Mouse (Mus musculus): ENCODE measurements around the gene Syt9.
"Not testable (repeated sequence)": the region's sequence is repeated elsewhere in the genome, so short reads cannot be mapped to it uniquely, and the experiment has no call there.

The Syt9 gene

GRCm38 (mm10) chr7:107461699-107462440 lies 91.3 kb downstream of the Syt9 start:
- DNase-seq = no peak

GRCm38 (mm10) chr7:107462962-107463361 lies 92.4 kb downstream of the Syt9 start:
- DNase-seq = no peak

GRCm38 (mm10) chr7:107465081-107465480 lies 94.6 kb downstream of the Syt9 start:
- no peak for DNase-seq

DNA sequence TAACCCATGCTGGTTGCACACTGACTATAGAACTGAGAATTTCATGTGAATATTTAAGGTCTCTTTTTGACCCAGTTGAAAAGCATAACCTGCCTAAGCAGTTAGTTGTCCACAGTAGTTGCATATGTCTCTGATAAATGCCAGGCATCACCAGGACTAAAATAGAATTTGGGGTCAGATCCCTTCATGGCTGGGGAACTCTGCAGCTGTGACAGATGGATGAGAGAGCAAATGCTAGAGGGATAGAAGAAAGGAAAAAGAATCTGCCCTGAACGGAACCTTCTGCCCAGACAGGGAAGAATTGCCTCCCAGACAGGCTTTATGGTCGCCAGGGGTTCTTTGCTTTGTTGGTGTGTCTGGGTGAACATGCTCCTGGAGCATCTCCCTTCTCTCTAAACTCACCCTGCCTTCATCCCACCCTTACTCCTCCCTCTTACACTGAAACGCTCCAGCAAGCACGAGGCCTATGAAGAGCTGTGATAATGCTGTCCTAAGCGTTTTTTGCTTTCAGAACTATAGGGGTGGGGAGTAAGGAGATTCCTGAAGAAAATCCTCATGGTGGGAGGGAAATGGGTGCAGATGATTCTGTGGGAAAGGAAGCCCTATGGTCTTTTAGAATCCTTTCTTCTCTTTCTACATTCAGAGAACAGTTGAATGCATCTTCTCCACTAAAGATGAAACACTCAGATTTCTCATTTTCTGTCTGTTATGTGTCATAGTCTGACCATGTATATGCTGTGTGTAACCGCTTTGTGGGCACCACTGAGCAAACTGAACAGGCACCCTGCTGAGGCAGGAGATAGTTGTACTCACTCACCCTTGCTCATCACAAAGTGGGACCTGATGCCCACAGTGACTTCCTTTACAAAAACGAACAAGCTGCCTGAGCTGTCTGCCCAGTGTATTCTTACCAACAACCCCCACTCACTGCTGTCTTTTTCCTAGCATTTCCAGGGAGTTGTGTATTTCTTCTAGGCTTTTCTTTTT lies 108.7 kb downstream of the Syt9 start:
- DNase-seq = no peak

GRCm38 (mm10) chr7:107485709-107486108 lies 115.2 kb downstream of the Syt9 start:
- DNase-seq = not testable (repeated sequence)

GRCm38 (mm10) chr7:107495428-107495827 lies 124.9 kb downstream of the Syt9 start:
- no peak for DNase-seq

- peak; percentile 28 for DNase-seq
Observed at GRCm38 (mm10) chr7:107496923-107497322, 126.4 kb downstream of the Syt9 start.

GRCm38 (mm10) chr7:107500641-107501040 lies 130.1 kb downstream of the Syt9 start:
- DNase-seq = no peak

DNA sequence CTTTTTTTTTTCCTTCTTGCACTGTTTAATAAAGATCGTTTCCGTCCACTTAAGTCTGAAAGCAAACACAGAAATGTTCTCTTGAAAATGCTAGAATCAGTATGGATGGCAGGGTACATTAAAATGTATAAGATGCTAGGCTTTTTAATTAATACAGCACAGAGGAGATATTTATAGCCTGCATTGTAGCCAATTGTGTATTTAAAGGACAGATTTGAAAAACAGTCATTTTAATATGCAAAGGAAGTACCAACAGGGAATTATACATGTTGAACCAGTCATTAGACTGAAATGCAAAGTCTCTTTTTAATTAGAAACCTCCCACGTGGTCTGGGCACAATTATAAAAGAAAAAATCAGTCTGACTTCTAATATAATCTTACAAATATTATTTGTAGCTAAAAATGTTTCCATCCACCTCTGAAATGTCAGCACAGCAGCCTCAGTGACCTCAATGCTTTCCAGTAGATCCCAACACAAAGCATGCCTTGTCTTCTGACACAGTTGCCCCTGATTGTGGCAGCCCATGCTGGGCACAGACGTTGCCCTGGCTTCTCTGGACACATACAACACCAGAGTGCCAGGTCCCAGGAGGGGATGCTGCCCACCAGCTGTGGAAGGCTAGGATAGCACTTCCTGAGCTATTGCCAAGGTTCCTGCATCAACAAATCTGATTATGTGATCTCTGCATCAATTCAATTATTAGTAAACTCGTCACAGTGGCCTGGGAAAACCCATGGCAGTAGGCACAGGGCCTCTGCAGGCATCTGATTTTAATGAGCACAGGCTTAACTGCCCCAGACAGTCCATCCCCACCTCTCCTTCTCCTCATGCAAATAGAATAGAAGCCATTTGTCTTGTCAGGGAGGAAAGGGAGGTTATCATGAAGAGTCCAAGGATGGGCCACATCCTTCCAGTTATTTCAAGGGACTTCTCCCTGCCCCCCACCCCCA lies 134.5 kb downstream of the Syt9 start:
- peak; percentile 8 for DNase-seq

DNA sequence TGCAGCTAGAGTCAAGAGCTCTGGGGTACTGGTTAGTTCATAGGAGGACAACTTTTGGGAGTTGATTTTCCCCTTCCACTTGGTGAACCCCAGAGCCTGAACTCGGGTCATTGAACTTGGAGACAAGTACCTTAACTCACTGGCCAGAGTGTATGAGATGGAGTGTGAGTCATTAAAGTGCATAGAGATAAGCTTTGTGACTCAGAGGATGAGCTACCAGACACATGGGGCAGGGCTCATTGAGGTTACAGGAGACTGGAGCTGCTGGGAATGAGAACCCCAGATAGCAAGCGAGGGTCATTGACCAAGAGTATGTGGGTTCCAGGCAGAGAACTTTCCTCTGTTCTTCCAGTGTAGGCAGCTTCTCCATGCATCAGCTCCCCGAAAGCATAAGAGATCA lies 137.4 kb downstream of the Syt9 start:
- no peak for DNase-seq

GRCm38 (mm10) chr7:107509740-107510139 lies 139.2 kb downstream of the Syt9 start:
- DNase-seq = no peak

DNA sequence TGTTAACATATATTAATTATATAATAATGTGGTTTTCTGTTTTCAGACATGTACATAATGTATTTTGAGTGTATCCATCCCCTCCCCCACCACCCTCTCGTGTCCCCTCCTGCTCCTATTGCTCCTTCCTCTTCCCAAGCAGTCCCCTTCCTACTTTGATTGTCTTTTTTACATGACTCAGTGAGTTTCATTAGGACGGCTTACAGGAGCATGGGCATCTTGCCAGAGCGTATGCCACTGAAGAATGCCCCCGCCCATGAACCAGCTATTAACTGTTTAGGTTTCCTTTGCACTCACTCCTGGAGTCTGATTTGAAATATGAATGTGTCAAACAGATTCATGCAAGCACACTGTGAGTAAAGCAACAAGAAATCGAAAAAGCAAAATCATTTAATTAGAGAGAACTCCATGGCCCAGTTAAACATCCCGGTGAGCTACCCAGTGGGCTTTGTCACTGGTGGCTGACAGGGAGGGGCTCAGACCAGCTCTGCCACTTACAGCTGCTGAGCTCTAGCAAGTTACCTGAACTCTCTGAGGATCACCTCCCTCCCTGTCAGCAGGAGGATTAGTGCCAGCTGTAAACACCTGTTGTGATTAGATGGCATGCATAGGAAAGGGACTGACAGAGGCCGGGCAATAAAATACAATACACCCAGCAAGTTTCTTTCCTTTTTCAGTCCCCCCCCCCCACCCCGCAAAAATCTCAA lies 146.3 kb downstream of the Syt9 start:
- no peak for DNase-seq

DNA sequence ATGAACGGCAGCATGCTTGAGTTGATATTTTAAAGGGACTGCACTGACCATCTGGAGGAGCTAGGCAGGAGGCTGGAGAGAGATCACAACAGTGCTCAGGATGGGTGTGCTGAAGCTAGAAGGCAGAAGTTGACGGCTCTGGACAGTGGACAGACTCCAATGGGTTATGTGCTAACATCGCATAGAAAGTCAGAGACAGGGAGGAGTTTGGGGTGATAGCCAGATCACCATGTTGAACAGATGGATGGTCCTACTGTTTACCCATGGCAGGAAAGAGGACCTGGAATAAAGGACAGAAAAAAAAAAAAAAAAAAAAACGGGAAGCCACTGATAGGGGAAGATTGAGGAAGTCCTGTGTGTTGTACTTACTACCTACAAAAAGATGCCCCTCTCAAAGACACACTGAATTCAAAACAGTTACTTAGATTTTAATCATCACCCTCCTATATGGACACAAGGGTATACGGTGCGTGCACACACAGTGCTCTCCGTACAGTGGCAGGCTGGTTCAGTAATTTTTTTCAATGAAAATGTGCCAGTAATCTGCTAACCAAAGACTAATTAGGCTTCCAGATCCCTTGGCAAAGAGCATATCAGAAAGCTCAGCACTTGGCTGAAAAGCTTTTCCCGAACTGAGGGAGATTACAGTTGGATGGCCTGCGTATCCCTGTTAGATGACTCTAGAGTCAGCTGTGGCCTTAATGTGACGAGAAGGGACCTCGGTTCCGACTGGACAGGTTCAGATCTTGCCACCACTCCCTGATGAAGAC lies 148.9 kb downstream of the Syt9 start:
- no peak for DNase-seq

DNA sequence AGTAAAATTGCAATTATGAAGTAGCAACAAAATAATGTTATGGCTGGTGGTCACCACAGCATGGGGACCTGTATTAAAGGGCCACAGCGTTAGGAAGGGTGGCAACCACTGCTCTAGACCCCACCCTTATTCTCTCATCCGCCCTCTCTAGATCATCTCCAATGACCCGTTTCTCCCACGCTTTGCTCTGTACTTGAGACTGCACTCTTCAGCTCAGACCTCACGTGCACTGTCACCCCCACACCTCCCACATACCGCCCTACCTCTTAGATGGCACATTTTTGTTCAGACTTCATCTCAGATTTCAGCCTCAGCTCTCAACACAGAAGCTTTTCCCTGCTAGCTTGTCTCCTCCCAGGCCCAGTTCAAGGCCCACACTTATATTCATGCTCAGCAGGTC lies 150.9 kb downstream of the Syt9 start:
- DNase-seq = no peak

- peak; percentile 42 for DNase-seq
Observed at GRCm38 (mm10) chr7:107526299-107526698, 155.8 kb downstream of the Syt9 start.

DNA sequence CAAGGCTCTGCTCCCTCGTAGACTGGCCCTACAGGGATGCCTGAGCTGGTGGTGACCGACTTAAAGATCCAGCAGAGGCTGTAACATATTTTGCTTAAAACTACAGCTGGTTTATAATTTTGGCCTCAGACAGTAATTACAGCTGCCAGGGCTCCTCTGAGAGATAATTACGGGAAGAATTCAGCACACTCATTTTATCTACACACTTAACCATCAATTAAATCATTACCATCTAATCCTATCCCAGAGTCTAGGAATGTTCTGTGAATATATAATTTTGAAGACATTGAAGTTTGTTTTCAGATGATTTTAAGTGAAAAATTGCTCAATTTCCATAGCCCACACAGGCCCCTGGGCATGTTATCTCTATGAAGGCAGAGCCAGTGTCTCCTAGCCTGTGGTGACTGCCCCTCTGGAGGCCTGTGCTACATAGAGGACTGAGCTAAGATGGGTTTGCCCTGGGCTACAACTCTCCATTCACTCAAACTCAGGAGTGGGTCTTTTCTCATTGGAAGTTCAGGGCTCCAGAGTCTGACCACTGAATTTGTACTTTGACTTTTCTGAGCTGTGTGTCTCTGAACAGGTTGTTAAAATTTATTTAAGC lies 157.7 kb downstream of the Syt9 start:
- no peak for DNase-seq

DNA sequence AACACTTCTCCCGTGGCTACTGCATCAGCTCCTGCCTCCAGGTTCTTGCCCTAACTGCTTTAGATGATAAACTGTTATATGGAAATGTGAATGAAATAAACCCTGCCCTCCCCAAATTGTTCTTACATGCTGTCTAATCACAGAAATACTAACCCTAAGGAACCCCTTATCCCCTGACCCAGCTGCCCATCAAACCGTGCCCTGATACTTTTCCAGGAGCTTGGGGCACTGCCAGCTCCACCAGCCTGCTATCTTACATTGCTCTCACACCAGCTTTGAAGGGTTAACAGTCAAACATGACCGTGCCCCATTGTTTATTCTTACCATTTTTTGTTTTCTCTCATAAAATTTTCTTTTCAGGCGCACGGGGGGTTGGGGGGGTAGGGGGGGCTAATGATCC lies 158.8 kb downstream of the Syt9 start:
- no peak for DNase-seq

- DNase-seq = no peak
Observed at GRCm38 (mm10) chr7:107535311-107535710, 164.8 kb downstream of the Syt9 start.

GRCm38 (mm10) chr7:107536516-107536915 lies 166.0 kb downstream of the Syt9 start:
- no peak for DNase-seq

- no peak for DNase-seq
Observed at GRCm38 (mm10) chr7:107540034-107540433, 169.5 kb downstream of the Syt9 start.

- DNase-seq = no peak
Observed at GRCm38 (mm10) chr7:107545011-107545410, 174.5 kb downstream of the Syt9 start.
